Mouse (Mus musculus) CH12.LX (cell line): ENCODE data around the gene Commd1. TPM values are rescaled to one million over a fixed set of nuclear protein-coding genes. Genes with fewer than 3 reads are reported as not detected.
A peak's percentile ranks its signal among the peaks of the same experiment; 100 is the strongest.

Source experiments
- DNase-seq: peaks from one replicate; pipeline ENCODE4 v3.0.0-alpha.2; 2013; ENCODE audit errors: extremely low read depth
- H3K27ac ChIP-seq: 2 replicates; pipeline ENCODE4 v1.5.1; 2012; ENCODE audit warnings: low read depth, mild to moderate bottlenecking, control low read depth, moderate library complexity; ENCODE audit not compliant: insufficient read depth
- H3K27me3 ChIP-seq: replicated peaks from 2 replicates; pipeline ENCODE3; 2012; ENCODE audit warnings: inconsistent platforms
- H3K36me3 ChIP-seq, 2 experiments: replicated peaks in 1 of 2; 2 replicates each; pipeline versions ENCODE3 to v1.6.1; 2012; ENCODE audit warnings: inconsistent platforms in 1 of 2, low read length in 1 of 2, mild to moderate bottlenecking in 1 of 2, mixed read lengths in 1 of 2, moderate library complexity in 1 of 2; ENCODE audit not compliant: control insufficient read depth in 1 of 2, insufficient read depth in 1 of 2
- H3K4me1 ChIP-seq, 2 experiments: 2 replicates each; pipeline ENCODE4 v1.6.1; 2012; ENCODE audit warnings: inconsistent platforms in 1 of 2, moderate library complexity in 1 of 2; ENCODE audit not compliant: insufficient read depth in 2 of 2, control insufficient read depth in 1 of 2
- H3K4me2 ChIP-seq: 2 replicates; pipeline ENCODE4 v1.6.1; 2012; ENCODE audit warnings: low read depth, mild to moderate bottlenecking, control low read depth; ENCODE audit not compliant: poor library complexity, insufficient read depth, severe bottlenecking
- H3K4me3 ChIP-seq, 3 experiments: fragments of 150-350 bp in 1 of 3; sonication (generic) in 1 of 3; replicated peaks in 1 of 3; 2 replicates each; pipeline versions ENCODE3 to v1.5.1; 2011 to 2012; ENCODE audit warnings: low read depth in 2 of 3, low read length in 2 of 3, mild to moderate bottlenecking in 2 of 3, moderate library complexity in 2 of 3, control low read depth in 1 of 3, improper control_type of control experiment in 1 of 3, inconsistent platforms in 1 of 3, mixed read lengths in 1 of 3; ENCODE audit not compliant: poor library complexity in 1 of 3
- H3K79me2 ChIP-seq: replicated peaks from 2 replicates; pipeline ENCODE4 v1.6.1; 2012; ENCODE audit warnings: mild to moderate bottlenecking, moderate library complexity; ENCODE audit not compliant: control insufficient read depth, poor library complexity, insufficient read depth, severe bottlenecking; ENCODE audit errors: extremely low read depth
- H3K9ac ChIP-seq: 2 replicates; pipeline ENCODE4 v1.6.1; 2012; ENCODE audit warnings: low read depth, mild to moderate bottlenecking, control low read depth, moderate library complexity; ENCODE audit not compliant: insufficient read depth
- H3K9me3 ChIP-seq: replicated peaks from 2 replicates; pipeline ENCODE3; 2012; ENCODE audit warnings: low read length, inconsistent platforms, mixed read lengths
- BHLHE40 ChIP-seq: IDR thresholded peaks from 2 replicates; pipeline ENCODE4 v1.6.1; 2011; ENCODE audit warnings: mild to moderate bottlenecking, low read depth, low read length, improper control_type of control experiment
- CHD1 ChIP-seq: IDR thresholded peaks from 2 replicates; pipeline ENCODE4 v1.6.1; 2012; ENCODE audit warnings: low read depth, low read length, improper control_type of control experiment, inconsistent platforms
- CHD2 ChIP-seq: IDR thresholded peaks from 2 replicates; pipeline ENCODE4 v1.6.1; 2011; ENCODE audit warnings: low read length, improper control_type of control experiment
- ELF1 ChIP-seq: IDR thresholded peaks from 2 replicates; pipeline ENCODE4 v1.6.1; 2014; ENCODE audit warnings: low read depth, mild to moderate bottlenecking, inconsistent platforms, low read length, improper control_type of control experiment
- ETS1 ChIP-seq: conservative IDR thresholded peaks from 2 replicates; pipeline ENCODE4 v1.6.1; 2012; ENCODE audit warnings: low read depth, mild to moderate bottlenecking, inconsistent platforms, low read length, improper control_type of control experiment, moderate library complexity
- JUN ChIP-seq: IDR thresholded peaks from 2 replicates; pipeline ENCODE4 v1.6.1; 2011; ENCODE audit warnings: low read depth, mild to moderate bottlenecking, low read length, improper control_type of control experiment, moderate library complexity; ENCODE audit not compliant: insufficient read depth
- MAZ ChIP-seq: IDR thresholded peaks from 2 replicates; pipeline ENCODE4 v1.6.1; 2012; ENCODE audit warnings: low read depth, mild to moderate bottlenecking, inconsistent platforms, low read length, improper control_type of control experiment, moderate library complexity
- MXI1 ChIP-seq: IDR thresholded peaks from 2 replicates; pipeline ENCODE4 v1.6.1; 2011; ENCODE audit warnings: mild to moderate bottlenecking, low read depth, low read length, improper control_type of control experiment
- NRF1 ChIP-seq: IDR thresholded peaks from 2 replicates; pipeline ENCODE4 v1.6.1; 2014; ENCODE audit warnings: low read depth, mild to moderate bottlenecking, inconsistent platforms, low read length, improper control_type of control experiment, moderate library complexity
- POLR2A ChIP-seq: IDR thresholded peaks from 2 replicates; pipeline ENCODE4 v1.6.1; 2011; ENCODE audit warnings: low read depth, mild to moderate bottlenecking, improper control_type of control experiment, low read length
- POLR2AphosphoS2 ChIP-seq: IDR thresholded peaks from 2 replicates; pipeline ENCODE4 v1.6.1; 2011; ENCODE audit warnings: low read depth, low read length, improper control_type of control experiment
- RAD21 ChIP-seq: IDR thresholded peaks from 2 replicates; pipeline ENCODE4 v1.6.1; 2011; ENCODE audit warnings: low read depth, mild to moderate bottlenecking, low read length, improper control_type of control experiment, moderate library complexity
- RCOR1 ChIP-seq: conservative IDR thresholded peaks from 2 replicates; pipeline ENCODE4 v1.6.1; 2012; ENCODE audit warnings: low read depth, mild to moderate bottlenecking, inconsistent platforms, low read length, improper control_type of control experiment
- SIN3A ChIP-seq: IDR thresholded peaks from 2 replicates; pipeline ENCODE4 v1.6.1; 2012; ENCODE audit warnings: low read length, improper control_type of control experiment, inconsistent platforms
- SMC3 ChIP-seq: IDR thresholded peaks from 2 replicates; pipeline ENCODE4 v1.6.1; 2011; ENCODE audit warnings: low read depth, low read length, improper control_type of control experiment
- TBP ChIP-seq: conservative IDR thresholded peaks from 2 replicates; pipeline ENCODE4 v1.6.1; 2011; ENCODE audit warnings: low read depth, low read length, improper control_type of control experiment
- ZMIZ1 ChIP-seq: IDR thresholded peaks from 2 replicates; pipeline ENCODE4 v1.6.1; 2012; ENCODE audit warnings: low read depth, mild to moderate bottlenecking, inconsistent platforms, low read length, improper control_type of control experiment
- ZNF384 ChIP-seq: IDR thresholded peaks from 2 replicates; pipeline ENCODE4 v1.6.1; 2012; ENCODE audit warnings: low read depth, low read length, improper control_type of control experiment, inconsistent platforms
- dilution Hi-C: fragments of 300-500 bp; cut with MboI; formaldehyde crosslinking; loops from 2 replicates; pipeline ENCODE4 v1.14.3; 2020; ENCODE audit warnings: low sequenced_read_pairs; ENCODE audit not compliant: extremely low pct_unique_long_range_greater_than_20kb, extremely low pct_ligation_motif_present
- in situ Hi-C: fragments of 300-500 bp; cut with MboI; formaldehyde crosslinking; loops from 3 replicates; pipeline ENCODE4 v1.14.3; 2019; ENCODE audit warnings: low sequenced_read_pairs, low pct_ligation_motif_present, low pct_unique_long_range_greater_than_20kb, mixed read lengths
- polyA plus RNA-seq: library from polyadenylated mRNA; unstranded; fragments of >175 nt; gene quantifications from 2 replicates; pipeline ENCODE4 v1.2.1, GENCODE M21; 2012; ENCODE audit warnings: low read depth; ENCODE audit not compliant: insufficient read length
- total RNA-seq, 2 experiments: library from RNA; depleted of rRNA; stranded (reverse); fragments of 300-350 nt in 1 of 2; fragments of >200 nt in 1 of 2; gene quantifications; 2 replicates each; pipeline ENCODE4 v1.2.3; 2012 to 2014

Gene Commd1
- total and polyA plus RNA-seq, 3 experiments: 109 to 163 (median 113) TPM

GRCm38 (mm10) chr11:22972746-22973526 is 9.2 kb downstream of the Commd1 start:
- DNase-seq: peak; percentile 75
- Histone ChIP-seq H3K27ac (peak overlapping the region; percentile 81), H3K79me2 (peaks cover 17% of the 10 kb centered on the region), H3K4me3 (peak overlapping the region; percentile 51 to 66 (median 59)), H3K4me1 (peaks cover 3 to 20% of the 10 kb centered on the region in 2 experiments; a peak in 3 of 4 replicates), H3K36me3 (peaks cover 0 to 43% of the 10 kb centered on the region in 2 experiments), H3K9ac (peak overlapping the region; percentile 54; the same call in 1 of the 2 replicates), H3K4me2 (no peak overlapping the region), H3K9me3 (peaks cover 11% of the 10 kb centered on the region), H3K27me3 (no peaks in the 10 kb centered on the region)
- in situ Hi-C loops: no loop called here
- dilution Hi-C loops: no loop called here
- TF ChIP-seq ELF1 (no peak), ETS1 (no peak), MAZ (0 out of 2 replicates have a peak, but pooled peaks have one; percentile 53), BHLHE40 (no peak), SIN3A (0 out of 2 replicates have a peak, but pooled peaks have one; percentile 30), SMC3 (no peak), POLR2A (peak; percentile 45; the same call in 1 of the 2 replicates), CHD2 (peak; percentile 97), TBP (0 out of 2 replicates have a peak, but pooled peaks have one; percentile 25), RCOR1 (no peak), MXI1 (no peak), NRF1 (peak; percentile 93), JUN (no peak), RAD21 (no peak), CHD1 (no peak)

GRCm38 (mm10) chr11:22971835-22972709 is 10.1 kb downstream of the Commd1 start, which contains the start of gene Zrsr1:
Zrsr1 (plus strand) TSS chr11:22972005.
- Histone ChIP-seq H3K9me3 (peaks cover 16% of the 10 kb centered on the region), H3K4me3 (peak within 1 kb of the TSS; percentile 47 to 65 (median 59)), H3K27me3 (no peaks in the 10 kb centered on the region), H3K27ac (peak within 1 kb of the TSS; percentile 81), H3K36me3 (peaks cover 0 to 42% of the 10 kb centered on the region in 2 experiments), H3K9ac (no peak within 1 kb of the TSS), H3K4me2 (no peak within 1 kb of the TSS), H3K4me1 (peaks cover 3 to 14% of the 10 kb centered on the region in 2 experiments; a peak in 3 of 4 replicates), H3K79me2 (peaks cover 17% of the 10 kb centered on the region)
- in situ Hi-C loops: no loop called here
- dilution Hi-C loops: no loop called here
- DNase-seq: no peak
- TF ChIP-seq ZMIZ1 (no peak), SIN3A (peak; percentile 12; the same call in 1 of the 2 replicates), POLR2AphosphoS2 (no peak), ZNF384 (no peak)
- TF ChIP-seq, all 38 proteins: peak for 1
